Mouse (Mus musculus): ENCODE results near the gene Opn4.

Opn4 gene

GRCm38 (mm10) chr14:34561647-34562046 is 38.3 kb downstream of the Opn4 start:
- DNase-seq = no peak

GRCm38 (mm10) chr14:34558947-34559346 is 41.0 kb downstream of the Opn4 start:
- DNase-seq = no peak

- DNase-seq = no peak
Measured at GRCm38 (mm10) chr14:34555211-34555610, 44.7 kb downstream of the Opn4 start.

- no peak for DNase-seq
Measured at GRCm38 (mm10) chr14:34554047-34554446, 45.9 kb downstream of the Opn4 start.

GRCm38 (mm10) chr14:34553470-34553869 is 46.5 kb downstream of the Opn4 start:
- DNase-seq = no peak

GRCm38 (mm10) chr14:34552226-34552625 is 47.7 kb downstream of the Opn4 start:
- DNase-seq = no peak

GRCm38 (mm10) chr14:34549004-34549671 is 50.8 kb downstream of the Opn4 start:
- peak; percentile 85 to 92 for DNase-seq

GRCm38 (mm10) chr14:34548391-34549001 is 51.4 kb downstream of the Opn4 start:
- DNase-seq = peak; percentile 64 to 69

GRCm38 (mm10) chr14:34544545-34544944 is 55.4 kb downstream of the Opn4 start:
- no peak for DNase-seq

- DNase-seq = no peak
Measured at GRCm38 (mm10) chr14:34544001-34544400, 55.9 kb downstream of the Opn4 start.

- no peak for DNase-seq
Measured at GRCm38 (mm10) chr14:34543596-34543995, 56.3 kb downstream of the Opn4 start.

GRCm38 (mm10) chr14:34541896-34542295 is 58.0 kb downstream of the Opn4 start:
- DNase-seq = no peak

- no peak for DNase-seq
Measured at GRCm38 (mm10) chr14:34540685-34541162, 59.2 kb downstream of the Opn4 start.

Data from cerebellum, adult 18-20 months (tissue).